Mouse (Mus musculus) embryonic facial prominence, embryonic 11.5 days (tissue): ENCODE data around the gene Phf21a. TPM values are rescaled to one million over a fixed set of nuclear protein-coding genes. Genes with fewer than 3 reads are reported as not detected.

ENCODE experiments used
- ATAC-seq: fragments of 200-750 bp; cut with Nextera tagmentation; replicated peaks from 2 replicates; pipeline ENCODE4 v1.8.0; 2017; ENCODE audit warnings: low read depth; ENCODE audit not compliant: insufficient number of reproducible peaks, low FRiP score, low TSS enrichment
- DNase-seq: peaks from one replicate; pipeline ENCODE4 v3.0.0-alpha.2; 2015; ENCODE audit warnings: low spot score
- H3K27ac ChIP-seq: fragments of 300-500 bp; sonication (generic); replicated peaks from 2 replicates; pipeline ENCODE4 v1.5.1; 2014; ENCODE audit warnings: mild to moderate bottlenecking, low read depth, low read length, control low read depth
- H3K27me3 ChIP-seq: fragments of 300-500 bp; sonication (generic); 2 replicates; pipeline ENCODE4 v1.6.1; 2014; ENCODE audit warnings: mild to moderate bottlenecking, low read length, moderate library complexity, mixed read lengths; ENCODE audit not compliant: control insufficient read depth, insufficient read depth
- H3K36me3 ChIP-seq: fragments of 300-500 bp; sonication (generic); replicated peaks from 2 replicates; pipeline ENCODE4 v1.6.1; 2014; ENCODE audit warnings: low read depth, mild to moderate bottlenecking, low read length, moderate library complexity, mixed read lengths; ENCODE audit not compliant: control insufficient read depth, insufficient read depth
- H3K4me1 ChIP-seq: fragments of 300-500 bp; sonication (generic); 2 replicates; pipeline ENCODE4 v1.6.1; 2014; ENCODE audit warnings: low read length, mixed read lengths; ENCODE audit not compliant: control insufficient read depth, insufficient read depth
- H3K4me2 ChIP-seq: fragments of 300-500 bp; sonication (generic); 2 replicates; pipeline ENCODE4 v1.6.1; 2014; ENCODE audit warnings: low read depth, mild to moderate bottlenecking, control low read depth, low read length, moderate library complexity
- H3K4me3 ChIP-seq: fragments of 300-500 bp; sonication (generic); 2 replicates; pipeline ENCODE4 v1.5.1; 2014; ENCODE audit warnings: low read depth, low read length, control low read depth
- H3K9ac ChIP-seq: fragments of 300-500 bp; sonication (generic); replicated peaks from 2 replicates; pipeline ENCODE4 v1.6.1; 2014; ENCODE audit warnings: mild to moderate bottlenecking, control low read depth, low read length
- H3K9me3 ChIP-seq: fragments of 300-500 bp; sonication (generic); replicated peaks from 2 replicates; pipeline ENCODE4 v1.6.1; 2016; ENCODE audit warnings: mild to moderate bottlenecking, low read length, inconsistent platforms, mixed read lengths; ENCODE audit not compliant: control insufficient read depth
- WGBS: fragments of 180-500 bp; shearing (Covaris S2); extraction: QIAGEN DNeasy Blood & Tissue Kit; methylation state at CpG from one replicate; pipeline ENCODE4 v1.1.7; 2014; 5-methylcytosine and 5-hydroxymethylcytosine counted together
- polyA plus RNA-seq: library from polyadenylated mRNA; unstranded; fragments of >200 nt; fragmentation: Nextera tagmentation; extraction: Ambion mirVana; gene quantifications from 2 replicates; pipeline ENCODE4 v1.2.1, GENCODE M21; 2014

Phf21a gene
- polyA plus RNA-seq, 1 experiment from 2014 or later: 41.8 TPM

- Histone ChIP-seq H3K9ac (no peak overlapping the region), H3K36me3 (no peaks in the 10 kb centered on the region; the same call in 1 of the 2 replicates), H3K4me3 (no peak overlapping the region), H3K27ac (no peak overlapping the region), H3K27me3 (no peaks in the 10 kb centered on the region), H3K9me3 (no peaks in the 10 kb centered on the region), H3K4me1 (no peaks in the 10 kb centered on the region), H3K4me2 (no peak overlapping the region)
- 81% methylated on average over 2 of the region's 2 CpGs for WGBS
- ATAC-seq (no peak), DNase-seq (no peak)
Observed at GRCm38 (mm10) chr2:92347191-92347590, 254.3 kb downstream of the Phf21a start.

- H3K4me2 ChIP-seq: no peak overlapping the region
- no peak overlapping the region for H3K27ac ChIP-seq
- 52% methylated on average over 6 of the region's 6 CpGs for WGBS
- no peaks in the 10 kb centered on the region; the same call in 1 of the 2 replicates for H3K36me3 ChIP-seq
- H3K9ac ChIP-seq: no peak overlapping the region
- H3K4me1 ChIP-seq: no peaks in the 10 kb centered on the region
- ATAC-seq (no peak), DNase-seq (no peak)
- H3K9me3 ChIP-seq: no peaks in the 10 kb centered on the region
- H3K4me3 ChIP-seq: no peak overlapping the region
- H3K27me3 ChIP-seq: no peaks in the 10 kb centered on the region
Observed at GRCm38 (mm10) chr2:92349589-92350425, 256.9 kb downstream of the Phf21a start.

GRCm38 (mm10) chr2:92350686-92351085 is 257.8 kb downstream of the Phf21a start:
- Histone ChIP-seq H3K4me1 (no peaks in the 10 kb centered on the region), H3K27ac (no peak overlapping the region), H3K4me3 (no peak overlapping the region), H3K4me2 (no peak overlapping the region), H3K36me3 (no peaks in the 10 kb centered on the region; the same call in 1 of the 2 replicates), H3K9ac (no peak overlapping the region), H3K27me3 (no peaks in the 10 kb centered on the region), H3K9me3 (no peaks in the 10 kb centered on the region)
- DNase-seq (no peak), ATAC-seq (no peak)
- 50% methylated on average over 5 of the region's 5 CpGs for WGBS

- 61% methylated on average over 5 of the region's 5 CpGs for WGBS
- no peak overlapping the region for H3K9ac ChIP-seq
- H3K36me3 ChIP-seq: no peaks in the 10 kb centered on the region; the same call in 1 of the 2 replicates
- DNase-seq: no peak
- no peaks in the 10 kb centered on the region for H3K27me3 ChIP-seq
- ATAC-seq: no peak
- no peak overlapping the region for H3K27ac ChIP-seq
- no peaks in the 10 kb centered on the region for H3K9me3 ChIP-seq
- H3K4me2 ChIP-seq: no peak overlapping the region
- no peak overlapping the region for H3K4me3 ChIP-seq
- no peaks in the 10 kb centered on the region for H3K4me1 ChIP-seq
Observed at GRCm38 (mm10) chr2:92353402-92353801, 260.5 kb downstream of the Phf21a start.

GRCm38 (mm10) chr2:92354224-92354623 is 261.3 kb downstream of the Phf21a start:
- H3K27me3 ChIP-seq: no peaks in the 10 kb centered on the region
- H3K4me2 ChIP-seq: no peak overlapping the region
- no peak overlapping the region for H3K9ac ChIP-seq
- no peak overlapping the region for H3K4me3 ChIP-seq
- 49% methylated on average over 6 of the region's 6 CpGs for WGBS
- no peaks in the 10 kb centered on the region for H3K9me3 ChIP-seq
- no peak overlapping the region for H3K27ac ChIP-seq
- no peaks in the 10 kb centered on the region; the same call in 1 of the 2 replicates for H3K36me3 ChIP-seq
- H3K4me1 ChIP-seq: no peaks in the 10 kb centered on the region
- ATAC-seq (no peak), DNase-seq (no peak)

GRCm38 (mm10) chr2:92359301-92359700 is 266.4 kb downstream of the Phf21a start:
- H3K27me3 ChIP-seq: no peaks in the 10 kb centered on the region
- DNase-seq (no peak), ATAC-seq (no peak)
- no peaks in the 10 kb centered on the region; the same call in 1 of the 2 replicates for H3K36me3 ChIP-seq
- no peaks in the 10 kb centered on the region for H3K4me1 ChIP-seq
- WGBS: 89% methylated on average over 2 of the region's 2 CpGs
- H3K4me2 ChIP-seq: no peak overlapping the region
- no peak overlapping the region for H3K27ac ChIP-seq
- no peak overlapping the region for H3K4me3 ChIP-seq
- no peaks in the 10 kb centered on the region for H3K9me3 ChIP-seq
- no peak overlapping the region for H3K9ac ChIP-seq

- Histone ChIP-seq H3K36me3 (no peaks in the 10 kb centered on the region; the same call in 1 of the 2 replicates), H3K4me2 (no peak overlapping the region), H3K9me3 (no peaks in the 10 kb centered on the region), H3K4me3 (no peak overlapping the region), H3K9ac (no peak overlapping the region), H3K27ac (no peak overlapping the region), H3K27me3 (no peaks in the 10 kb centered on the region), H3K4me1 (no peaks in the 10 kb centered on the region)
- 75% methylated on average over 25 of the region's 25 CpGs for WGBS
- no peak for ATAC-seq
- DNase-seq: no peak
Observed at GRCm38 (mm10) chr2:92360186-92360823, 267.4 kb downstream of the Phf21a start.

- H3K9ac ChIP-seq: no peak overlapping the region
- H3K4me3 ChIP-seq: no peak overlapping the region
- no peaks in the 10 kb centered on the region; the same call in 1 of the 2 replicates for H3K36me3 ChIP-seq
- no peak overlapping the region for H3K4me2 ChIP-seq
- no peak overlapping the region for H3K27ac ChIP-seq
- WGBS: 23% methylated on average over 12 of the region's 12 CpGs
- no peaks in the 10 kb centered on the region for H3K4me1 ChIP-seq
- DNase-seq (peak; percentile 13), ATAC-seq (no peak)
- no peaks in the 10 kb centered on the region for H3K27me3 ChIP-seq
- no peaks in the 10 kb centered on the region for H3K9me3 ChIP-seq
Observed at GRCm38 (mm10) chr2:92360893-92361292, 268.0 kb downstream of the Phf21a start.
